Mouse (Mus musculus): Measurements from ENCODE around the gene Uqcrq.

Uqcrq gene

DNA sequence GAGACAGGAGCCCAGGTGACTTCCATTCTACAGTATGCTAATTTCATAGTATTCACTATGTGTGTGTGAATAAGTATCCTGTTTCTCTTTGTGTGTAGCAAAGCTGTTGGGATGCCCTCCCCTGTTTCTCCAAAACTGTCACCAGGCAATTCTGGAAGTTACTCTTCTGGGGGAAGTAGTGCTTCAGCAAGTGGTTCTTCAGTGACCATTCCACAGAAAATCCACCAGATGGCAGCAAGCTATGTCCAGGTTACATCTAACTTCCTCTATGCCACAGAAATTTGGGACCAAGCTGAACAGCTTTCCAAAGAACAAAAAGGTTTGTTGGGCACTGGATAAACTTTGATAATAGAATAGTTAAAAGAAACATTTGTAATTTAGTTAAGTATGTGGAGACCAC is 18.9 kb downstream of the Uqcrq start:
- peak; percentile 37 for DNase-seq (ENCODE audit: low read depth)

DNA sequence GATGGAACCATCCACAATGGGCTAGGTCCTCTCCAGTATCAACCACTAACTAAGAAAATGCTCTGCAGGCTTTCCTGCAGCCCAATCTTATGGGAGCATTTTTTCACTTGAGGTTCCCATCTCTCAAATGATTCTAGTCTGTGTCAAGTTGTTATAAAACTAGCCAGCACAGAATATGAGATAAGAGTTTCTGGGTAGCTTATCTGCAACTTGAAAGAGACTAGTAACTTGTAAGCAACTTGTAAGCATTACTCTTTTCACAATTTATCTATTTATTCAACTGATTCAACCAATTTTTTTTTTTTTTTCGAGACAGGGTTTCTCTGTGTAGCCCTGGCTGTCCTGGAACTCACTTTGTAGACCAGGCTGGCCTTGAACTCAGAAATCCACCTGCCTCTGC is 27.0 kb downstream of the Uqcrq start:
- no peak for DNase-seq (ENCODE audit: low read depth)

DNA sequence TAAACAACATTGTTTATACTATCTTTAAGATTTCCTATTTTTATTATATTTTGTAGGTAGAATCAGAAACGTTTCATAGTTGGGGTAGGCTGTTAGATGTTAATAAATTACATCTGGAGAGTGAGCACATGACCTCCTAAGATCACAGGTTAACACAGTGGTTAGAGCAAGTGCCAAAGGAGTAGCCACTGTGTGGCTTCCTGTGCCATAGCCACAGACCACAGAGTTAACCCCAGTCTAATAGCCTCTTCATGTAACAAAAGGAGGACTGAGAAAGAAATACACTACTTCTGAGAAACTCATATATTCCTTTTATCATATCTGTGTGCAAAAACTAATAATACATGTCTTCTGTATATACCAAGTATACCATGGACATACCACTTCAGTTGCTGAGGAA is 36.8 kb downstream of the Uqcrq start:
- no peak for DNase-seq (ENCODE audit: low read depth)

DNA sequence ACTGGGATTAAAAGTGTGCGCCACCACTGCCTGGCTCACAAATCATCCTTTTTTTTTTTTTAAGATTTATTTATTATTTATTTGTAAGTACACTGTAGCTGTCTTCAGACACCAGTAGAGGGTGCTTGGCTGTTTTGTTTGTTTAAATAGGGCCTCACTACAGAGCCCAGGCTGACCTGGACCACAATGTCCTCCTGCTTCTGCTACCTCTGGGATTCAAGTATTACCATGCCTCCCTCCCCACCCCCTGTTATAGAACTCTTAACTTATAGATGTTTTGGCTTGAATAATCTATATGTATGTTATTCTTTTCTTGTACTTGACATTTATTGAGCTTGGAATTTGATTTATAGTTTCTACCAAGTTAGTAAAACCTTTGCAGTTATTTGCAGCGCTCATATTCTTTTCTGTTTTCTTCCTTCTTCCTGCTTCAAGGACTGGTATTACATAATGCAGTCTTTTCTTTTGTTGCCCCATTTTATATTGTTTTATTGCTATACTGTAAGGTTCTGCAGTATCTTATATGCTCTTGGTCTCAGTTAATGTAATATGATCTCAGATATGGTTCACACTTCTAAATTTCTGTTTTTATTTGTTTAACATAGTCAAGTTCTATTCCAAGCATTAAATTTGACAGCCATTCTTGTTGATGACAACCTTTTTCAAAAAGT is 46.7 kb downstream of the Uqcrq start:
- DNase-seq (ENCODE audit: low read depth): no peak

DNA sequence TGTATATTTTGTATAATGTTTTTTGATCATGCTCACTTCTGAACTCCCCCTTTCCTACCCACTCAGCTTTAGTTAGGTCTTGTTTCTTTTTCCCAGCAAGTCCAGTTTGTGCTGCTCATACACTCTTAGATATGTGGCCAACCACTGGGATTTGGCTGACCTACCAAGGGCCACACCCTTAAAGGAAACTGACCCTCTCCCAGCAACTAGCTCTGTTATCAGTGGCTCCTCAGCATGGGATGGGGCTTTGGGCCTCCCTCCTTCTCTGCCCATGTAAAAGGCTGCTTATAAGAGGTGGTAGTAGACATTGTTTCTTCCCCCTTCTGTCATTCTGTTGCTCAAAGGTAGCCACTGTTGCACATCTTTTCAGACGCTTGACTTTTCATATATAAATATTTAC is 51.7 kb downstream of the Uqcrq start:
- no peak for DNase-seq (ENCODE audit: low read depth)

Measured in naive thymus-derived CD4-positive, alpha-beta T cell, adult 2 months (primary cell).